Mouse (Mus musculus): ENCODE data around the gene Trim40. TPM values are rescaled to one million over a fixed set of nuclear protein-coding genes. Genes with fewer than 3 reads are reported as not detected.

Gene Trim40
- not detected for polyA plus RNA-seq (2017; shearing (Covaris generic))

DNA sequence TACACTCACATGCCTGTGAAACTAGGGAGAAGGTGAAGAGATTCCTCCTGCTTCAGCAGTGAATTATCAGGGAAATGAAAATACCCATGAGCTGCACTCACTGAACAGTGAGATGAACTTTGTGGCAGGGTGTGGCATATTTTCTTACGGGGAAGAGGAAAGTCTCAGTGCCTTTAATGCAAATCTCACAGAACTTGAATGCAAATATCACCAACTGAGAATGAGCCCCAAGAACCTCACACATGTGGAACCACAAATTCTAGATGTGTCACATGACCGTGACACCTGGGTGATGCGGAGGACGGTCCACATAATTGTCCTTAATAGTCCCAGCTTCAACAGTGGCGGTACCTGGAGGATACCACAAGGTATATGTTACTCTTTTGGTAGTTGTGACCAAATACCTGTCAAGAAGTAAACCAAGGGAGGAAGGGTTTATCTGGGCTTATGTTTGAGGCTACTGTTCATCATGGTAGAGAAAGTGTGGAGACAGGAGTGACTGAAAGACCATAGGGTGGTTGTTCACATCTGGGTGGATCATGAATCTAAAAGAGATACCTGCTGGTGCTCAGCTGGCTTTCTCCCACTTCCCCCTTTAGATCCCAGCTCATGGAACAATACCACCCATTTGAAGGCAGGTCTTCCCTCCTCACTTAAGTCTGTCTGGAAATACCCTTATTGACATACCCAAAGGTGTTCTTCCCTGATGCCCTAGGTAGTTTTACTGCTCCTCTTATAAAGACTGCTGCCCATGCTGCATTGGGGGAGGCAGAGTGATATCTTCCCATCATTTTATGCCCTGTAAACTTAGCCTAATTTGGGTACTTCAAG lies at the start of gene Trim40:
TSS of gene Trim40 (minus strand) at position 51 of the 831 bp plus-strand sequence.

DNA sequence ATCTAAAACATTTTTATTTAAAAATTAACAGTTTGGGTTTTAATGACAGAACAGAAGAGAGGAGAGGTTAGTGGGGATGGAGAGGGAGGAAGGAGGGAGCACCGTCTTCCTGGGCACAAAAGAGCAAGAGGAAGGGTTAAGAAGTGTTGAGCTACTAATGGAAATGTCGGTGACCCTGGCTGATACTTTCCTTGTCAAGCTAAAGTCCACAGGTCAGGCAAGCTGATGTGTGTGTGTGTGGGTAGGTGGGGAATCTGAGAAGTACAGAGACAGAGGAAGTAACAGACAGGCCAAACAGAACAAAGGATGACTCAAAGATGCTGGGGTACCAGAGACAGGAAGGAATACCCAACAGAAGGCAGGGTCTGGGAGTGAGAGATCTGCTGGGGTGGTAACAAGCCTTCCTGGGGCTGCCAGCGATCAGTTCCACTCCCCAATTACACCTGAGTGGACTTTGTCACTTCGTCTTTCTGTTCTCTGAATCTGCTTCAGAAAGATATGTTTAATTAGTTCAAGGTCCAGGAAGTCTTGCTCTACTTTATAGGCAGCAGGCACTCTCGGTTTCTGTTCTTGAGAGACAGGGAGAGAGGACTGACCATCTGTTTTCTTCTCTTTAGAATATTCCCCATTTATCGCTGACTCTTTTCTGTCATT lies 7.8 kb upstream of the Trim40 start, which contains the start of gene Trim31:
TSS of gene Trim31 (plus strand) at position 567 of the 654 bp plus-strand sequence.

DNA sequence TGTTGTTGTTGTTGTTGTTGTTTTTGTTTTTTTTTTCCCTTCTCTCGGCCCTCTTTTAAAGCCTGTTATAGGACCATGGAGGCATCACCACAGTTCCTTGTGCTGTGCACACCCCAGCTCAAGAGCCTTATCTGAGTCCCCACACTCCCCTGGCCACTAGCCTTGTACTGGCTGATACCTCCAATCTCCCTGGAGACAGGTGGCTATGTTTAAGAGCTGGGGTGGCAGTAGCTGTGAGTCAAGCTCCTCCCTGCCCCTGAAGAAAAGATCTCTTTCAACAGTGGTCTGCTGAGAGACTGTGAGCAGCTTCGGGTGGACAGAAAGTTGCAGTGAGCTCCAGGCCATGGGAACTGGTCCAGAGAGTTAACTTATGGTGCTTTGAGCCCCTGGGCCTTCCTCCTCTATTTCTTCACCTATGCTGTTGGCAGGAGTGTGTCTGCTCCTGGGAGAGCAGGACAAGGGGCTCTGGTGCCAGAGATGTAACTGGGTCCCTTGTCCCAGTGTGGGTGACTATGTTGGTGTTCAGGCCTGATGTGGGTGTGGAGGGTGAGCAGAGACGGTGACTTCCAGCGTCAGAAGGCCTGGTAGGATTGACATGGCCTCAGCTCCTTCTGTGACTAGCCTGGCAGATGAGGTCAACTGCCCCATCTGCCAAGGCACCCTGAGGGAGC lies 20.5 kb downstream of the Trim40 start, which contains the start of gene Trim10:
TSS of gene Trim10 (plus strand) at position 291 of the 671 bp plus-strand sequence.

DNA sequence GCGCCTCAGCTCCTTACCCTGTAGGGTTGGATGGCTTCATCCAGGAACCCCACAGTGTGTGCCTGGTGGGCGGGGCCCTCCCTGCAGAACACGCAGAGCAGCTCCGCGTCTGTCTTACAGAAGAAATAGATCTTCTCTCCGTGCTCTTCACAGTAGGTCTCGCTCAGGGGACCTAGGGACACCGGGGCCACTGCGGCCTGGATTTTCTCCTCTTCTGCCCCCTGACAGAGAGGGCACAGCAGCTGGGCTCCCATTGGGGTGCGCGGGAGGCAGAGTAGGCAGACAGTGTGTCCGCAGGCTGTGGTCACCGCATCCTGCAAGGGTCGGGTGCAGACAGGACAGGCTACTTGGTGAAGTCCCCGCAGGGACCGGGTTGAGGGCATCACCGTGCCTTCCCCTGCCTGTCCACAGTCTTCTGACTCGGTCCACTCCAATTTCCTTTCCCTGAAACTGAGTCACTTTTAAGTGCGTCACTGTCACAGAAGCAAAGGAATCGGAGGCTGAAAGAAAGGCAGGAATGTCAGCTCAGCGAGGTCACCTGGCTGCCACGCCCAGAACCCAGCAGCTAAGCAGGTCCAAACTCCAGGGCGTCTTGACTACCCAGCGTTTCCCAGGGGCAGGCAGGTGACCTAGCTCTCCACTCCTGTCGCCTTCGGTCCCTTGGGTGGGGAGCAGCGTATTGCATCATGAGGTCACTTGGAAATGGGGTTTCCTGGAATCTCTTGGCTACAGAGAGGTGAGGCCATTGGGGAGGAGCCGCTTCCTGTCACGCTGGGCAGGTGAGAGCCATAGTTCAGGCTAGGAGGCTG lies 23.0 kb downstream of the Trim40 start, which contains the start of gene Trim15:
TSS of gene Trim15 (minus strand) at position 492 of the 809 bp plus-strand sequence.

DNA sequence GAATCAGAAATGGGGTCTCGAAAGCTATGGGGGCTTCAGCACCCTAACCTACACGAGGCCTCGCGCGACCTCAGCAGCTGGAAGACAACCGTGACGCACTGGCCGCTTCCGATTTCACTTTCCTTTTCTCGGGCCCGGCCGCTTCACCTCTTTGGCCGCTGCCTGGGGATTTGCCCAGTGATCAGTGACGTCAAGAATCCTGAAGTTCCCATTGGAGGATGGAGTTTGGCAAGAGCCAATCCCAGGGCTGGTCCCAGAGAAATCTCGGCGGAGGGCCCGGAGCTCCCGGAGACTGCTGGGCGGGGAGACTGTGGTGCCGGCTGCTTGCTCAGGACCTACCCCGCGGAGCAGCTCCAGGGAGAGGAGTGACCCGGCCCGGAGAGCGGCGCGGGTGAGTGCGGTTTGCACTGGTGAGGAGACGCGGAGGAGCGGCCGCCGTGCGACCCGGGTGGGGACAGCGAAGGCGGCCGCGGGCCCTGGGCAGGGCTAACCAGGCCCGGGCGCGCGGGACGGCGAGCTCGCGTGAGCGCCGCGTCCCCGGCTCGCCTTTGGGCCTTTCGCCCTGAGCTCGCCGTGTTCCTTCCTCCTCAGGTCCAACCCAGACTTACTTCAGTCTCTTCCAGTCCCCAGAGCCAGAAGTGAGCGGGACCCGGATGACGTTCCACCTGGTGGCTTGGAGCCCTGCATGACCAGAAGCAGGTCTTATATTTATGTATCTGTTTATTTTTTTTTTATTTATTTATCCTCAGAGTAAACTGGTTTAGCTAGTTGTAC lies 52.9 kb downstream of the Trim40 start, which contains the start of gene Trim26:
TSS of gene Trim26 (plus strand) at position 261 of the 774 bp plus-strand sequence.

Other genes with a start within 250 kb of the Trim40 start
- gene H2-M9, start 247.5 kb downstream of the Trim40 start, polyA plus RNA-seq (2017; shearing (Covaris generic)) = not detected
- gene H2-M1, start 217.9 kb downstream of the Trim40 start, polyA plus RNA-seq (2017; shearing (Covaris generic)) = not detected
- gene H2-M10.5, start 117.2 kb downstream of the Trim40 start, polyA plus RNA-seq (2017; shearing (Covaris generic)) = not detected
- not detected for gene H2-M10.6, start 78.0 kb downstream of the Trim40 start, polyA plus RNA-seq (2017; shearing (Covaris generic))
- 141 TPM for gene Trim26, start 53.0 kb downstream of the Trim40 start, polyA plus RNA-seq (2017; shearing (Covaris generic))
- 0.26 TPM for gene Trim15, start 22.9 kb downstream of the Trim40 start, polyA plus RNA-seq (2017; shearing (Covaris generic))
- not detected for gene Trim10, start 20.5 kb downstream of the Trim40 start, polyA plus RNA-seq (2017; shearing (Covaris generic))
- gene Trim31, start 8.0 kb upstream of the Trim40 start, polyA plus RNA-seq (2017; shearing (Covaris generic)) = not detected
- gene Rnf39, start 52.8 kb upstream of the Trim40 start, polyA plus RNA-seq (2017; shearing (Covaris generic)) = 0.53 TPM
- 108 TPM for gene Ppp1r11, start 61.6 kb upstream of the Trim40 start, polyA plus RNA-seq (2017; shearing (Covaris generic))
- 99.8 TPM for gene Znrd1, start 68.4 kb upstream of the Trim40 start, polyA plus RNA-seq (2017; shearing (Covaris generic))
- 1.2 TPM for gene Znrd1as, start 68.5 kb upstream of the Trim40 start, polyA plus RNA-seq (2017; shearing (Covaris generic))
- gene 2410137M14Rik, start 91.1 kb upstream of the Trim40 start, polyA plus RNA-seq (2017; shearing (Covaris generic)) = not detected
- gene H2-M5, start 99.4 kb upstream of the Trim40 start, polyA plus RNA-seq (2017; shearing (Covaris generic)) = not detected
- not detected for gene Zfp57, start 111.0 kb upstream of the Trim40 start, polyA plus RNA-seq (2017; shearing (Covaris generic))
- not detected for gene Mog, start 133.3 kb upstream of the Trim40 start, polyA plus RNA-seq (2017; shearing (Covaris generic))
- gene Gabbr1, start 155.8 kb upstream of the Trim40 start, polyA plus RNA-seq (2017; shearing (Covaris generic)) = 15.7 TPM
- 0.16 TPM for gene Olfr90, start 198.4 kb upstream of the Trim40 start, polyA plus RNA-seq (2017; shearing (Covaris generic))
- gene Olfr91, start 208.2 kb upstream of the Trim40 start, polyA plus RNA-seq (2017; shearing (Covaris generic)) = not detected
- not detected for gene Olfr92, start 230.0 kb upstream of the Trim40 start, polyA plus RNA-seq (2017; shearing (Covaris generic))

Data from naive thymus-derived CD4-positive, alpha-beta T cell, adult 5 months (primary cell).